Mouse (Mus musculus) C2C12 (cell line): ENCODE measurements around the gene Gm20518.

Source experiments
- CTCF ChIP-seq: IDR thresholded peaks from one replicate; pipeline ENCODE4 v1.5.1; 2011; ENCODE audit not compliant: control insufficient read depth, insufficient read depth, insufficient read length
- MYOD1 ChIP-seq: IDR thresholded peaks from one replicate; pipeline ENCODE4 v1.6.1; 2011; ENCODE audit warnings: low read depth; ENCODE audit not compliant: control insufficient read depth, insufficient read length
- USF1 ChIP-seq: IDR thresholded peaks from one replicate; pipeline ENCODE4 v1.6.1; 2011; ENCODE audit warnings: low read depth, mild to moderate bottlenecking, control low read depth, moderate library complexity

DNA sequence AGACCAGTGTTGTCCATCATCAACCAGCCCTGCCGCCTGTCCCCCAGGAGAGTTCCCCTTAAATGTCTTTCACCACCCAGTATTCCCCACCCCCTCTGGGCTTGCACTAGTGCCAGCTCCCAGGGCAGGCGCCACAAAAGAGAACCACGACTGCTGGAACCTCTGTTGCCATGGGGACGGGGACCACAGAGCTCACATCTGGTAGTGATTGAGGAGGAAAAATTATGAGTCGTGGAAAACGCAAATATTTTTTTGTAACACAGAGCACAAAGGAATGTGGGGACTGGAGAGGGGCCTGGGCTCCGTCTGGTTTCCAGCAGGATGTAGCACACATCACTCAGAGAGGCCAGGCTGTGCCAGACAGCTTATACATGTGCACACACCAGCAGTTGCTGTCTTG, 81.8 kb downstream of the Gm20518 start:
- TF ChIP-seq MYOD1 (no peak), CTCF (no peak), USF1 (no peak)
